Mouse (Mus musculus): ENCODE measurements around the gene Plet1. TPM values are rescaled to one million over a fixed set of nuclear protein-coding genes. Genes with fewer than 3 reads are reported as not detected.

Gene Plet1
- polyA plus RNA-seq, 1 experiment from 2014 or later = not detected

DNA sequence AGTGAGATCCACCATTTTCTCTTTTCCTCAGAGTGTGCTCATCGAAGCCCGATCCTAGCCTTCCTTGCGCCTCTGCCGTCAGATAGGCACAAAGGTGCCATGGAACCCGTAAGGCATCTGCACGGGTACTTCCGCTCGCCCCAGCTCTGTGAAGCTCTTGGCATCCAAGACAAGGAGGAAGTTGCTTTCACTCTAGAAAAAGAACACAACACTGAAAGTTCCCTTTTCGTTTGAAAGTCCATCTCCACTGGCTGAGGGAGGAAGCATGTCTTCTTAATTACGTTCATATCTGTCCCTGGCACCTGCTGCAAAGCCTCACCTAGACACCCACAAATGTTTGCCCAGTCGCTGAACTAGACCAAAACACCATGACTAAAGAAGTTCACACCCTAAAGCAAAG is 39.0 kb downstream of the Plet1 start:
- Histone ChIP-seq H3K9me3 (ENCODE audit: control insufficient read depth, low read length) (no peaks in the 10 kb centered on the region), H3K4me3 (ENCODE audit: low read depth, low read length) (no peak overlapping the region), H3K9ac (ENCODE audit: low read length) (no peak overlapping the region), H3K36me3 (ENCODE audit: control insufficient read depth, insufficient read depth, low read length) (no peaks in the 10 kb centered on the region), H3K4me1 (replicated peaks; ENCODE audit: control insufficient read depth, insufficient read depth, low read length) (no peaks in the 10 kb centered on the region), H3K27ac (ENCODE audit: low read depth, low read length) (no peak overlapping the region), H3K27me3 (ENCODE audit: control insufficient read depth, insufficient read depth, low read length) (no peaks in the 10 kb centered on the region), H3K4me2 (ENCODE audit: low read depth, low read length, severe bottlenecking) (no peak overlapping the region)
- 89% methylated on average over 11 of the region's 11 CpGs for WGBS
- DNase-seq (ENCODE audit: low spot score) (no peak), ATAC-seq (replicated peaks; ENCODE audit: low FRiP score) (no peak)

DNA sequence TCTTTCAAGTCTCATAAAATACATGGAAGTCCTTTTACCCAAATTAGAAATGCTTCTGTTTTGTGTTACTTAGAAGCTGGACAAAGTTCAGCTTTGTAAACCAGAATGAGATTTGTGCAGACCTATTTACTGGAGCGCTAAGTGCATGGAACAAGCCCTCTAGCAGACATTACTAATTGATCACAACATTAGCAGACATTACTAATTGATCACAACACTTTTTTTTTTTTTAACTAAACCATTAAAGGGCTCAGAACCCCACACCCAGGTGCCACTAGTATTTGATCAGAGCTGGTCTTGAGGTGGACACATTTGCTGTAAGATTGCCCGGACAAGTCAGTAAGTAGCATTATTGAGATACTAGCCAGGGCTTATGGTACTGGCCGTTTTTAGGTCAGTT is 39.5 kb downstream of the Plet1 start:
- Histone ChIP-seq H3K4me1 (replicated peaks; ENCODE audit: control insufficient read depth, insufficient read depth, low read length) (no peaks in the 10 kb centered on the region), H3K27ac (ENCODE audit: low read depth, low read length) (no peak overlapping the region), H3K36me3 (ENCODE audit: control insufficient read depth, insufficient read depth, low read length) (no peaks in the 10 kb centered on the region), H3K4me2 (ENCODE audit: low read depth, low read length, severe bottlenecking) (no peak overlapping the region), H3K9ac (ENCODE audit: low read length) (no peak overlapping the region), H3K4me3 (ENCODE audit: low read depth, low read length) (no peak overlapping the region), H3K27me3 (ENCODE audit: control insufficient read depth, insufficient read depth, low read length) (no peaks in the 10 kb centered on the region), H3K9me3 (ENCODE audit: control insufficient read depth, low read length) (no peaks in the 10 kb centered on the region)
- DNase-seq (ENCODE audit: low spot score) = no peak
- ATAC-seq (replicated peaks; ENCODE audit: low FRiP score) = no peak
- 86% methylated on average over 3 of the region's 3 CpGs for WGBS

DNA sequence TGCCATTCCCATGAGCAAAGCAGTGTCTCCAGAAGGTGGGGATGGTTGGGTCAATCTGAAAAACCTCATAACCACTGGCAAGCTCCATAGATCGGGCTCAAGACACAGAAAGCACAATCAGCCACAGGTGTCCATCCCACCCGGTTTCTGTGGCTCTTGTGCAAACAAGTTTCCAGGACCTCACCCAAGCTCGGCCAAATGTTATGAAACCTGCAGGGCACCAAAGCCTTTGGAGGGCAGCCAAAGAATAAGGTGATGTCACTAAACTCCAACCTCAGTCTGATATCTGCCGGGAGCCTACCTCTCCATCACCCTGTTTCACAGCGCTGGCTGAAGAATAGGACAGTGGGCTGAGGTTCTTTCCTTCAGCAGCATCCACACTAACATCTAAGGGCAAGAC is 41.6 kb downstream of the Plet1 start:
- Histone ChIP-seq H3K4me2 (ENCODE audit: low read depth, low read length, severe bottlenecking) (no peak overlapping the region), H3K27ac (ENCODE audit: low read depth, low read length) (no peak overlapping the region), H3K27me3 (ENCODE audit: control insufficient read depth, insufficient read depth, low read length) (no peaks in the 10 kb centered on the region), H3K9ac (ENCODE audit: low read length) (no peak overlapping the region), H3K4me1 (replicated peaks; ENCODE audit: control insufficient read depth, insufficient read depth, low read length) (no peaks in the 10 kb centered on the region; the same call in 1 of the 2 replicates), H3K36me3 (ENCODE audit: control insufficient read depth, insufficient read depth, low read length) (no peaks in the 10 kb centered on the region), H3K9me3 (ENCODE audit: control insufficient read depth, low read length) (no peaks in the 10 kb centered on the region), H3K4me3 (ENCODE audit: low read depth, low read length) (no peak overlapping the region)
- DNase-seq (ENCODE audit: low spot score) (no peak), ATAC-seq (replicated peaks; ENCODE audit: low FRiP score) (no peak)
- WGBS = 89% methylated on average over 5 of the region's 5 CpGs

DNA sequence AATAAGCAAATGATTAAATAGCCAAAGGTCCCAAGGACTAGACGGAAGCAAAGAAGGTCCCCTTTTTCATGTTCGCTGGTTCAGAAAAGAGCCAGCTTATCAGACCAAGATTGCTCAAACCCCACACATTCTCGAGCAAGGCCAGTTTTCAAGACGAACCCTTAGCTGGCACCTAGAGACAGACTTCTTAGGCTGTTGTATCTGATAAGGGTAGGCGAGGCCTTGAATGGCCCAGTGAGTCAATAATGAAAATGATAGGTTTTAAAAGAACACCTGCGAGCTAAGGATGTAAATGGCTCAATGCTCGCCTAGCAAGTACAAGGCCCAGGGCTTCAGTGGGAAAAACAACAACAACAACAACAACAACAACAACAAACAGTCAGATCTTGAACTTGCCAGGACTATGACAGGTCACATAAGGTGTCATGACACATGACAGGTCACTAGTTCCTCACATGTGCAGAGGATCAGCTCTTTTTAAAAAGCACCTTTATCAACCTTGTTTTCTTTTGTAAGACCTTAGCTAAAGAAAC is 42.3 kb downstream of the Plet1 start:
- WGBS = 86% methylated on average over 7 of the region's 7 CpGs
- ATAC-seq (replicated peaks; ENCODE audit: low FRiP score) (no peak), DNase-seq (ENCODE audit: low spot score) (no peak)
- Histone ChIP-seq H3K4me1 (replicated peaks; ENCODE audit: control insufficient read depth, insufficient read depth, low read length) (no peaks in the 10 kb centered on the region; the same call in 1 of the 2 replicates), H3K27me3 (ENCODE audit: control insufficient read depth, insufficient read depth, low read length) (no peaks in the 10 kb centered on the region), H3K9me3 (ENCODE audit: control insufficient read depth, low read length) (no peaks in the 10 kb centered on the region), H3K4me2 (ENCODE audit: low read depth, low read length, severe bottlenecking) (no peak overlapping the region), H3K4me3 (ENCODE audit: low read depth, low read length) (no peak overlapping the region), H3K27ac (ENCODE audit: low read depth, low read length) (no peak overlapping the region), H3K36me3 (ENCODE audit: control insufficient read depth, insufficient read depth, low read length) (no peaks in the 10 kb centered on the region), H3K9ac (ENCODE audit: low read length) (no peak overlapping the region)

DNA sequence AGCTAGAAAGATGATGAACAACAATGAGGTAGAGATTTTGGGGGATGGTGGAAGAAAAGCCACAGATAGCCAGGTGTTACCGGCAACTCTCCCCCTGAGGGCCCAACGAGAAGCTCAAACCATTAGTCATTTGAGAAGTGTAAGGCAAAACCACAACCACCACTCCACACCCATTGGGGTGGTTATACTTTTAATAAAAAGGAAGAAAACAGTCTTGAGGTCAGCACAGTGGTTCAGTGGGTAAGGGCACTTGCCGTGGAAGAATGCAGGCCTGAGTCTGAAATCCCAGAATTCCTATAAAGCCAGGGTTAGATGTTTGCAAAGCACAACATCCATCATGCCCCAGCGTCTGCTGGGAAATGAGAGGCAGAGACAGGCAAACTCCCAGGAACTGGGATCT is 43.0 kb downstream of the Plet1 start:
- Histone ChIP-seq H3K4me1 (replicated peaks; ENCODE audit: control insufficient read depth, insufficient read depth, low read length) (no peaks in the 10 kb centered on the region; the same call in 1 of the 2 replicates), H3K4me2 (ENCODE audit: low read depth, low read length, severe bottlenecking) (no peak overlapping the region), H3K27ac (ENCODE audit: low read depth, low read length) (no peak overlapping the region), H3K4me3 (ENCODE audit: low read depth, low read length) (no peak overlapping the region), H3K36me3 (ENCODE audit: control insufficient read depth, insufficient read depth, low read length) (no peaks in the 10 kb centered on the region), H3K9ac (ENCODE audit: low read length) (no peak overlapping the region), H3K27me3 (ENCODE audit: control insufficient read depth, insufficient read depth, low read length) (no peaks in the 10 kb centered on the region), H3K9me3 (ENCODE audit: control insufficient read depth, low read length) (no peaks in the 10 kb centered on the region)
- ATAC-seq (replicated peaks; ENCODE audit: low FRiP score) (no peak), DNase-seq (ENCODE audit: low spot score) (no peak)
- WGBS = 85% methylated on average over 4 of the region's 4 CpGs

DNA sequence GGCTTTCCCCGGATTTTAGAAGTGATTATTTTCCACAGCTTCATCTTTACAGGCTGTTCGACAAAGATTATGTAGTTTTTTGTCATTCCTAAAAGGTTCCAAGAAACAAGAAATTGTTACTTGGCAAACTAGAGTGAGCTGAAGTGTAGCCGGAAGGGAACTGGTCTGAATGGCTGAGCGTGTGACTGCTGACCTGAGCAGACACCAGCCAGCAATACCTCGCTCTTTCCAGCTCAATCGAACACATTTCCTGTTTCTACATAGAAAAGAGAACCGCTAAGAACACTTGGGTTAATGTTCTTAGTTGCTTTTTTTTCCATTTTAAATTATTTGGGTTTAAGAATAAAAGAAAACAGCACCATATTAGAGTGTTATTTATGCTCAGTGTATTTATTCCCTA is 45.8 kb downstream of the Plet1 start:
- DNase-seq (ENCODE audit: low spot score) = no peak
- H3K9ac ChIP-seq (ENCODE audit: low read length) = no peak overlapping the region
- H3K4me1 ChIP-seq (replicated peaks; ENCODE audit: control insufficient read depth, insufficient read depth, low read length) = no peaks in the 10 kb centered on the region; the same call in 1 of the 2 replicates
- H3K9me3 ChIP-seq (ENCODE audit: control insufficient read depth, low read length) = no peaks in the 10 kb centered on the region
- H3K27ac ChIP-seq (ENCODE audit: low read depth, low read length) = peak overlapping the region; percentile 25; the same call in 1 of the 2 replicates
- ATAC-seq (replicated peaks; ENCODE audit: low FRiP score) = no peak
- no peaks in the 10 kb centered on the region for H3K27me3 ChIP-seq (ENCODE audit: control insufficient read depth, insufficient read depth, low read length)
- H3K4me3 ChIP-seq (ENCODE audit: low read depth, low read length) = no peak overlapping the region
- WGBS = 65% methylated on average over 7 of the region's 7 CpGs
- H3K36me3 ChIP-seq (ENCODE audit: control insufficient read depth, insufficient read depth, low read length) = no peaks in the 10 kb centered on the region
- no peak overlapping the region; the same call in 1 of the 2 replicates for H3K4me2 ChIP-seq (ENCODE audit: low read depth, low read length, severe bottlenecking)

DNA sequence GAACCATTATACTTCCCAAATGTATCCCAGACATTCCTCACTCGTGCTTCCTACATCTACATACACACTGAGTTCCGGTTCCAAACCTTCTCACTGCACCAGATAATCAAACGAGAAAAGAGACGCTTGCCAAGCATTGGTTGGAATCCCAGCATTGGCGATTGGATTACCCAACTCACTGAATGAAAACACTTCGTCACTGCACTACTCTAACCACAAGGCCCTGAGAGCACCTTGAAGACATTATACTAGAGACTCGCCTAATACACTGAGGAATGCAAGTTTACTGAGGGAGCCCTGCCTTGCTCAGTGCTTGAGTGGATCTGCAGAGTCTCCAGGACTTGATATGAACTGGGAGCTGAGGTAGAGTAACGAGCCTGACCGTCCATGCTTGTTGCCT is 48.1 kb downstream of the Plet1 start:
- no peaks in the 10 kb centered on the region for H3K9me3 ChIP-seq (ENCODE audit: control insufficient read depth, low read length)
- no peaks in the 10 kb centered on the region for H3K36me3 ChIP-seq (ENCODE audit: control insufficient read depth, insufficient read depth, low read length)
- 78% methylated on average over 9 of the region's 9 CpGs for WGBS
- no peaks in the 10 kb centered on the region for H3K27me3 ChIP-seq (ENCODE audit: control insufficient read depth, insufficient read depth, low read length)
- ATAC-seq (replicated peaks; ENCODE audit: low FRiP score) = no peak
- no peak overlapping the region for H3K27ac ChIP-seq (ENCODE audit: low read depth, low read length)
- H3K9ac ChIP-seq (ENCODE audit: low read length) = no peak overlapping the region
- H3K4me3 ChIP-seq (ENCODE audit: low read depth, low read length) = no peak overlapping the region
- DNase-seq (ENCODE audit: low spot score) = no peak
- H3K4me2 ChIP-seq (ENCODE audit: low read depth, low read length, severe bottlenecking) = no peak overlapping the region
- no peaks in the 10 kb centered on the region; the same call in 1 of the 2 replicates for H3K4me1 ChIP-seq (replicated peaks; ENCODE audit: control insufficient read depth, insufficient read depth, low read length)

DNA sequence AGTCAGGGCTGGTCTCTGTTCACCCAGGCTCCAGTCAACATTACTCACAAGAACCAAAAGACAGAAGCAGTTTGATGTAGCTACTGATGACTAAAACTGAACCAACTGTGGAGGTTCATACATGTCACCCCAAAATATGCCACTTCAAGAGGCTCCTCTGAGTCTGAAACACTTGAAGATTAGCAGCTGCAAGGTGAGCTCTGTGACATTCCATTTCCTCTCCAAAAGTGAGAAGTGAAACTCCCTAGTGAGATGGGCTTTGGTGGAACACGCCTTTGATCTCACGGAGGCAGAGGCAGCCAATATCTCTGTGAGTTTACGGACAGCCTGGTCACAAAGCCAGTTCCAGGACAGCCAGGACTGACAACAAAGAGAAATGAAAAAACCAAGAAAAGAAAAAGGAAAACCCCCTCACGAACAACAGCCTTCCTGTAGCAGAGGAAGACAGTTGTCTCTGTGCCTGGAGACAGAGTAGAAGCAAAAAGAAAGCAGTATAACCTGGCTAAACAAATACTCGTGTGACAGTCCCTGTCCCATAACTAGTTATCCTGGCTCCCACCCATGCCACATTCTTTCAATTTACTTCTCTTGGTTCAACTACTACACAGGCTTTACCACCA is 53.6 kb downstream of the Plet1 start:
- Histone ChIP-seq H3K27ac (ENCODE audit: low read depth, low read length) (no peak overlapping the region), H3K4me1 (replicated peaks; ENCODE audit: control insufficient read depth, insufficient read depth, low read length) (no peaks in the 10 kb centered on the region), H3K27me3 (ENCODE audit: control insufficient read depth, insufficient read depth, low read length) (no peaks in the 10 kb centered on the region), H3K36me3 (ENCODE audit: control insufficient read depth, insufficient read depth, low read length) (no peaks in the 10 kb centered on the region), H3K9me3 (ENCODE audit: control insufficient read depth, low read length) (no peaks in the 10 kb centered on the region), H3K9ac (ENCODE audit: low read length) (no peak overlapping the region), H3K4me2 (ENCODE audit: low read depth, low read length, severe bottlenecking) (no peak overlapping the region), H3K4me3 (ENCODE audit: low read depth, low read length) (no peak overlapping the region)
- no peak for DNase-seq (ENCODE audit: low spot score)
- ATAC-seq (replicated peaks; ENCODE audit: low FRiP score) = no peak
- WGBS = 61% methylated on average over 5 of the region's 5 CpGs

DNA sequence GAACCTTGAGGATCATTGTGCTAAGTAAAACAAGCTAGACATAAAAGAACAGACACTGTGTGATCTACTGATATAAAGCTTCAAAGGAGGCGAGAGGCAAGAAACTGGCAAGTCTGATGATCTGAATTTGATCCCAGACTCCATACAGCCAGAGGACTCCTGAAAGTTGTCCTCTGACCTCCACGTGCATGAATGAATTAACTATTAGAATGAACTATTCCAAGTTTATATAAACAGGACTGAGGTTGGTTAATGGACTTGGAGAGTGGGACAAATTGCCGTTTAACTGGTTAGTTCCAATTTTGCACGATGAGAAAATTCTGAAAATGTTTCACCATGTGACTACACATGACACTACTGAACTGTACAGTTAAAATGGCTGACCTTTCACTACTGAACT is 54.6 kb downstream of the Plet1 start:
- H3K9ac ChIP-seq (ENCODE audit: low read length) = no peak overlapping the region
- H3K9me3 ChIP-seq (ENCODE audit: control insufficient read depth, low read length) = no peaks in the 10 kb centered on the region
- DNase-seq (ENCODE audit: low spot score) (no peak), ATAC-seq (replicated peaks; ENCODE audit: low FRiP score) (no peak)
- WGBS = 86% methylated on average over 4 of the region's 4 CpGs
- H3K27me3 ChIP-seq (ENCODE audit: control insufficient read depth, insufficient read depth, low read length) = no peaks in the 10 kb centered on the region
- no peak overlapping the region for H3K4me3 ChIP-seq (ENCODE audit: low read depth, low read length)
- H3K4me1 ChIP-seq (replicated peaks; ENCODE audit: control insufficient read depth, insufficient read depth, low read length) = peaks cover under 1% of the 10 kb centered on the region; the same call in 1 of the 2 replicates
- no peaks in the 10 kb centered on the region for H3K36me3 ChIP-seq (ENCODE audit: control insufficient read depth, insufficient read depth, low read length)
- no peak overlapping the region for H3K27ac ChIP-seq (ENCODE audit: low read depth, low read length)
- H3K4me2 ChIP-seq (ENCODE audit: low read depth, low read length, severe bottlenecking) = no peak overlapping the region

All from forebrain, embryonic 11.5 days (tissue).